Comparison of ENCODE assay signal across 22 mouse cellular contexts in genomic region chr8:125843122-125843836, GRCm38 (mm10). TPM values are rescaled to one million over a fixed set of nuclear protein-coding genes. Genes with fewer than 3 reads are reported as not detected.
DNase-seq lines count a peak whose midpoint lies in the region; ATAC-seq and TF ChIP-seq lines count a peak whose summit lies in the region.
"Had no signal": no experiment of that assay in that cellular context is flagged by ENCODE, and none has a peak within 500 bp of the region (broad histone marks: within the 10 kb centered on the region; RNA-seq: fewer than 3 reads in every experiment).

No protein-coding gene starts in this region.

- 0 out of 2 replicates have a peak overlapping the region, but pooled peaks have one; percentile 5 for H3K4me2 ChIP-seq in forebrain, embryonic 11.5 days (ENCODE audit: low read depth, low read length, severe bottlenecking)
- no peak overlapping the region for H3K4me2 ChIP-seq in forebrain, embryonic 15.5 days (replicated peaks)
- H3K4me2 ChIP-seq in hindbrain, embryonic 11.5 days (replicated peaks; ENCODE audit: low read depth, low read length), result no peak overlapping the region
- H3K4me2 ChIP-seq in midbrain, postnatal 0 days (ENCODE audit: low read depth, low read length, poor library complexity, severe bottlenecking), result no peak overlapping the region
- H3K4me2 ChIP-seq: embryonic facial prominence, embryonic 13.5 days; heart, embryonic 13.5 days had no signal

- no peaks in the 10 kb centered on the region for H3K27me3 ChIP-seq in forebrain, embryonic 11.5 days (ENCODE audit: control insufficient read depth, insufficient read depth, low read length)
- no peaks in the 10 kb centered on the region for H3K27me3 ChIP-seq in forebrain, embryonic 15.5 days
- no peaks in the 10 kb centered on the region for H3K27me3 ChIP-seq in hindbrain, embryonic 11.5 days (ENCODE audit: control insufficient read depth, insufficient read depth, low read length)
- no peaks in the 10 kb centered on the region for H3K27me3 ChIP-seq in midbrain, postnatal 0 days (ENCODE audit: insufficient read depth, low read length)
- H3K27me3 ChIP-seq: embryonic facial prominence, embryonic 13.5 days; heart, embryonic 13.5 days had no signal

- TF ChIP-seq CTCF in midbrain, postnatal 0 days (IDR thresholded peaks at IDR 0.05), result no peak

- no peak overlapping the region for H3K9ac ChIP-seq in forebrain, embryonic 11.5 days (ENCODE audit: low read length)
- no peak overlapping the region for H3K9ac ChIP-seq in forebrain, embryonic 15.5 days (replicated peaks)
- no peak overlapping the region for H3K9ac ChIP-seq in hindbrain, embryonic 11.5 days (ENCODE audit: low read depth, low read length)
- H3K9ac ChIP-seq in midbrain, postnatal 0 days (replicated peaks; ENCODE audit: low read length, poor library complexity, severe bottlenecking), result no peak overlapping the region
- H3K9ac ChIP-seq: embryonic facial prominence, embryonic 13.5 days; heart, embryonic 13.5 days had no signal

- no peak for DNase-seq in forebrain, embryonic 11.5 days (ENCODE audit: low spot score)
- DNase-seq in hindbrain, embryonic 11.5 days (ENCODE audit: low spot score), result no peak
- DNase-seq in mesoderm, embryonic 11.5 days (ENCODE audit: low read depth, low spot score), result peak; percentile 34
- peak; percentile 43 for DNase-seq in midbrain, postnatal 0 days (ENCODE audit: low spot score)
- no peak for DNase-seq in ovary, postnatal 36 days (ENCODE audit: low spot score)
- DNase-seq: adrenal gland, postnatal 14 days; cerebellum, adult 18-20 months; cerebellum, postnatal 36 days; heart, postnatal 36 days; liver; lung, adult 18-20 months; lung, postnatal 36 days; right cerebral cortex, postnatal 14 days had no signal

- no peak; the same call in 1 of the 2 replicates for ATAC-seq in forebrain, embryonic 11.5 days (replicated peaks; ENCODE audit: low FRiP score)
- no peak for ATAC-seq in forebrain, embryonic 15.5 days (replicated peaks)
- peak; percentile 51; the same call in 1 of the 2 replicates for ATAC-seq in hindbrain, embryonic 11.5 days (ENCODE audit: low FRiP score)
- ATAC-seq in midbrain, postnatal 0 days (ENCODE audit: low FRiP score), result no peak
- ATAC-seq in activated CD4-positive, CD25-positive, alpha-beta regulatory T cell, adult 4 months, result no peak
- no peak for ATAC-seq in megakaryocyte, adult 5-6 weeks (ENCODE audit: poor library complexity, severe bottlenecking)
- ATAC-seq: intestine, embryonic 16.5 days had no signal

- H3K4me3 ChIP-seq in forebrain, embryonic 11.5 days (ENCODE audit: low read depth, low read length), result no peak overlapping the region
- H3K4me3 ChIP-seq in forebrain, embryonic 15.5 days, result no peak overlapping the region
- H3K4me3 ChIP-seq in hindbrain, embryonic 11.5 days (ENCODE audit: low read depth, low read length), result no peak overlapping the region
- no peak overlapping the region for H3K4me3 ChIP-seq in midbrain, postnatal 0 days (ENCODE audit: low read depth, low read length)
- H3K4me3 ChIP-seq: embryonic facial prominence, embryonic 13.5 days; heart, embryonic 13.5 days; layer of hippocampus, adult 2 months had no signal

- WGBS in forebrain, embryonic 11.5 days, result 35% methylated on average over 15 of the region's 15 CpGs
- whole genome bisulfite sequencing in forebrain, embryonic 15.5 days, result 10% methylated on average over 15 of the region's 15 CpGs
- WGBS in hindbrain, embryonic 11.5 days, result 53% methylated on average over 15 of the region's 15 CpGs
- 28% methylated on average over 15 of the region's 15 CpGs for WGBS in midbrain, postnatal 0 days

- H3K4me1 ChIP-seq in forebrain, embryonic 11.5 days (replicated peaks; ENCODE audit: control insufficient read depth, insufficient read depth, low read length), result peaks cover 8% of the 10 kb centered on the region
- H3K4me1 ChIP-seq in forebrain, embryonic 15.5 days, result peaks cover 12% of the 10 kb centered on the region
- no peaks in the 10 kb centered on the region for H3K4me1 ChIP-seq in hindbrain, embryonic 11.5 days (replicated peaks; ENCODE audit: control insufficient read depth, insufficient read depth, low read length)
- H3K4me1 ChIP-seq in midbrain, postnatal 0 days (ENCODE audit: insufficient read depth, low read length), result no peaks in the 10 kb centered on the region

- H3K27ac ChIP-seq in forebrain, embryonic 11.5 days (ENCODE audit: low read depth, low read length), result no peak overlapping the region
- H3K27ac ChIP-seq in forebrain, embryonic 15.5 days (replicated peaks), result no peak overlapping the region
- peak overlapping the region; percentile 25 for H3K27ac ChIP-seq in hindbrain, embryonic 11.5 days (ENCODE audit: low read depth, low read length)
- H3K27ac ChIP-seq in midbrain, postnatal 0 days (ENCODE audit: low read depth, low read length), result no peak overlapping the region
- H3K27ac ChIP-seq: embryonic facial prominence, embryonic 13.5 days; heart, embryonic 13.5 days; kidney, postnatal 0 days; layer of hippocampus, adult 2 months had no signal

- H3K36me3 ChIP-seq in forebrain, embryonic 11.5 days (ENCODE audit: control insufficient read depth, insufficient read depth, low read length), result no peaks in the 10 kb centered on the region
- peaks cover 5% of the 10 kb centered on the region; the same call in 1 of the 2 replicates for H3K36me3 ChIP-seq in forebrain, embryonic 15.5 days
- H3K36me3 ChIP-seq in hindbrain, embryonic 11.5 days (ENCODE audit: control insufficient read depth, insufficient read depth, low read length), result no peaks in the 10 kb centered on the region
- H3K36me3 ChIP-seq in midbrain, postnatal 0 days (ENCODE audit: insufficient read depth, low read length), result peaks cover 16% of the 10 kb centered on the region
- H3K36me3 ChIP-seq: embryonic facial prominence, embryonic 13.5 days; heart, embryonic 13.5 days had no signal

- no peaks in the 10 kb centered on the region for H3K9me3 ChIP-seq in forebrain, embryonic 11.5 days (ENCODE audit: control insufficient read depth, low read length)
- H3K9me3 ChIP-seq in forebrain, embryonic 15.5 days, result no peaks in the 10 kb centered on the region
- H3K9me3 ChIP-seq in hindbrain, embryonic 11.5 days (ENCODE audit: control insufficient read depth, low read length), result no peaks in the 10 kb centered on the region
- H3K9me3 ChIP-seq in midbrain, postnatal 0 days (ENCODE audit: low read length), result no peaks in the 10 kb centered on the region
- H3K9me3 ChIP-seq: embryonic facial prominence, embryonic 13.5 days; heart, embryonic 13.5 days had no signal

RNA-seq across cellular contexts. Expression of gene Pcnx2, which starts 54.8 kb away (rescaled TPM):
- 0.48 and 0.60 TPM in 2 replicates for polyA plus RNA-seq in forebrain, embryonic 11.5 days (2014; fragmentation: Nextera tagmentation; extraction: Ambion mirVana)
- 3.8 and 4.2 TPM in 2 replicates for polyA plus RNA-seq in forebrain, embryonic 15.5 days (2015; fragmentation: Nextera tagmentation; extraction: Ambion mirVana)
- polyA plus RNA-seq in hindbrain, embryonic 11.5 days (2014; fragmentation: Nextera tagmentation; extraction: Ambion mirVana), result 0.25 and 0.46 TPM in 2 replicates
- 15.7 and 16.4 TPM in 2 replicates for total RNA-seq in midbrain, postnatal 0 days (2014; rRNA removed)
- polyA plus RNA-seq in midbrain, postnatal 0 days (2015; fragmentation: Nextera tagmentation; extraction: Ambion mirVana), result 2.6 and 3.2 TPM in 2 replicates
- under 1 TPM in 1 of 2 experiments, not detected in 1; 0.42 TPM for polyA plus RNA-seq in activated CD4-positive, CD25-positive, alpha-beta regulatory T cell, adult 4 months (2017; shearing (Covaris generic))
- total RNA-seq in megakaryocyte, adult 5-6 weeks (2015), result not detected in 2 replicates
- total RNA-seq in megakaryocyte, adult 5-6 weeks (2017), result not detected in 2 replicates
- total RNA-seq: granulocyte monocyte progenitor cell, adult 5-6 weeks had no signal

Comparison
In these comparisons a context has a peak if more than half of its experiments do, and no peak if none do; other contexts are left out.
1. DNase-seq: peak in mesoderm, embryonic 11.5 days (single experiment) and midbrain, postnatal 0 days (single experiment); none in forebrain, embryonic 11.5 days (single experiment), hindbrain, embryonic 11.5 days (single experiment) and ovary, postnatal 36 days (single experiment).